Mouse (Mus musculus) retina, adult 2 months (tissue): ENCODE results near the gene Ntn5.
"Not testable (repeated sequence)": the region's sequence is repeated elsewhere in the genome, so short reads cannot be mapped to it uniquely, and the experiment has no call there.

ENCODE experiments used
- DNase-seq: peaks from one replicate; pipeline ENCODE4 v3.0.0-alpha.2; 2012; ENCODE audit warnings: low read depth, low spot score

Gene Ntn5

DNA sequence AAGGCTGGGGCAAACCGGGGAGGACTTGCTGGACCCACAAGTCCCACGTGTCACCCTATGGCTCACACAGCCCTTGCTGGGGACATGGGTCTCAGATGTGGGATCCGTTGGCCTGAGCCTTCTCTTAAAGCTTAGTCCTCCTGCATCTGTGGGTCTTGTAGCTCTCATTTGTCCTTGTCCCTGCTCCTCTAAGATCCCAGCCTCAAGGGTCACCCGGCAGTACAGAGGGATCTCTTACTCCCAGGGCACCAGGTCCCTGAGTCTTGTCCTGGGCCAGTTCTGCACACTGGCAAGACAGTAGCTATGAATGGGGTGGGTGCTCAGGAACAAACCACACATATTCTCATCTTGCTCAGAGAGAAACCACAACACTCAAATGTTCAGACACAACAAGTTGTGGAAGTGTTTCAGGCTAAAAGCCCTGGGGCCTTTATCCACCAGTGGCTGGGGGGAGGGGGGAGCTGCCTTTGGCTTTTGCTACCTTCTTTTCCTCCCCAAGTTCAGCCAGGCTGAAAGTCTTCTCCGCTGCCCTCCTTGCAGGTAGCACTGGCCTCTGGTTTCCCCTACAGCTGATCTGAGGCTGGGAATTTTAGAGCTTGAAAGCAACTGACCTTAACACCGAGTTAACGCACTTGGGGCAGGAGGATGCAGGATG, at the start of gene Ntn5:
Ntn5 (plus strand) TSS at position 627 of the 655 bp plus-strand sequence.
- DNase-seq, result no peak

- DNase-seq, result no peak
Measured at GRCm38 (mm10) chr7:45634946-45635681, 48.7 kb upstream of the Ntn5 start.

GRCm38 (mm10) chr7:45635711-45636688, 47.8 kb upstream of the Ntn5 start:
- DNase-seq, result no peak

DNA sequence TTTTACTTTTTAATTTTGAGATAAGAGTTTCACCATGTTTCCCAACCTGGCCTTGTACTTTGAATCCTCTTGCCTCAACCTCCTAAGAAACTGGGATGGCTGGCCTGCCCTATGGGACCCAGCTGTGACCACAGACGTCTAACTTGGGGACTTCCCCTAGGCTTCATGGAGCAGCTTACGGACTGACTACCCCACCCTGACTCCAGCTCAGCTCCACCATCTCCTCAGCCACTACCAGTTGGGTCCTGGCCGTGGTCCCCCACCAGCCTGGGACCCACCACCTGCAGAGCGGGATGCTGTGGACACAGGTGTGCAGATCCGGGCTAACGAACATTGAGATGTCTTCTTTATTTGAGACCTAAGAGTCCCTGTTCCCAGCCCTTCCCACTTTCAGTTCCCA, 46.1 kb upstream of the Ntn5 start:
- DNase-seq, result no peak

- peak; percentile 93 for DNase-seq
Measured at GRCm38 (mm10) chr7:45638623-45639401, 45.0 kb upstream of the Ntn5 start.

- no peak for DNase-seq
Measured at GRCm38 (mm10) chr7:45639561-45640027, 44.2 kb upstream of the Ntn5 start, which contains the start of gene Mamstr. Mamstr (plus strand) TSS chr7:45639977.

DNA sequence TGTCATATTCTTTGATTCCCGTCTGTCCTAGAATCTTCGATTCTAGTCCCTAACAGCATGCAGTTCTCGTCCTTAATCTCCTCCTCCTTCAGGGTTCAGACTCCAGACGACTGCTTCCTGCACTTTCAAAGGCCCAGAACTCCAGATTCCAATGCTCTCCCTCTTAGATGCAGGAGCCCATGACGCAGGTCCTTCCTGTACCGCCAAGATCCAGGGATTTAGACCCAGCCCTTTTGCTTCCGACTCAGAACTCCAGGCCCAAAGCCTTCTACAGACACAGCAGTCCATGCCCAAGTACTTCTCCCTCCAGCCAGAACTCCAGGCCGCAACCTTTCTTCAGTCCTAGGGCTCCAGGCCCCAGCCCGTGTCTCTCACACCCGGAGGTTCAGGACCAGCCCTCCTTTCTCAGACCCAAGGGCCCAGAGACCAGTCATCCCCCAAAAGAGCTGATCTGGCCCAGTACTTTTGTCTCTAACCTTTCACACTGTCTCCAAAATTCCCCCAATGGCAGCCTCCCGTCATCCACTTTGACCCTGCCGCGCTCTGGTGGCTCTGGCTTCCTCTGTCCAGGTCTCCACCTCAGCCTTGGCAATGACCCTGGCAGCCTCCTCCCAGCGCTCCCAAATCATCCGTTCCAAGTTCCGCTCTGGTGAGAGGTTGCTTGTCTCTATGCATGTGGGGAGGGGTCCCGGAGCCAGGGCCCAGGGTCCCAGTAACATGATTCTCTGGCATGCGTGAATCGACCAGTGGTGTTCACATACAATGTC, 43.4 kb upstream of the Ntn5 start:
- no peak for DNase-seq

DNA sequence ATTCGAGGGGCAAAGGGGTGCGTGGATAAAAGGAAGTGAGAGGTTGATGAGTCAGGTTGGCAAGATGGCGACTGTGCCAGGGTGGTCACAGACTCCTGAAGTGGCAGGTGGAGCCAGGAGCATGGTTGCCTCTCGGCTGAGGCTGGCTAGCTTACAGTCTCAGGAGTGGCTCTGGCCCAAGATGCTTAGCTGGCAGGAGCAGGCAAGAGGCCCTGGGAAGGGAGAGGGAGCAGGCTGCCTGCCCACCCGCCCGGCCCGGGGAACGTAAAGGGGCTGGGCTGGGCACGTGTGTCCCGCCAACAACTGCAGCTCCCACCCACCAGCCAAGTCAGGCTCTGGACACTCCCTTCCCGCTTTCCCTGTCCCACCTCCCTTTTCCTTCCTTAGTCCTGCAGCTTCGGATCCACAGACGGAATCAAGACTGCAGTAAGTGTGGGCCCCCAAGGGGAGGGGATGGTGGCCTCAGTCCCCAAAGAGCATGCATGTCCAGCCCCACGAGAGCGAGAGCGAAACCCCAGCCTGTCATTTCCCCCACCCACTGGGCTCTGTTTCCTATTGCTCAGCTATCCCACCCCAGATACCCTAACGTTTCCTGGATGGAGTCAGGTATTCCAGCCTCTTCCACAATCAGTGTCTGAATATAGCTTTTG, 42.3 kb upstream of the Ntn5 start:
- no peak for DNase-seq

DNA sequence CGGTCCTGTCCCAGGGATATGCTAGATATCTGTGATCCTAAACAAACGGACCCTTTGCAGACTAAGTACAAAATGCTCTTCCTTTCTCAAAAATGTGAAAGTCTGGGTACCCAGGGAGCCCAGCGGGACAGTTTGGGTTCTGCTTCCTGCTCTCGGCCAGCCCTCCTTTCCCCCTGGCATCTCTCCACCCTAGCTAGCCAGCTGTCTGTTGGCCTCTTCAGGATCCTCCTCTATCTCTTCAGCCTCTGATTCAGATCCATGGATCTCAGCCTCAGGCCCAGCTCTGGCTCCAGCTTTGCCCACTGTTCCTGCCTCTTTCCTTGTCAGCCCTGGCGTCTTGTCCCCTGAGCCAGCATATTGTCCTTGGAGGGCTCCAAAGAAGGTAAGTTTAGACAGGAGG, 41.7 kb upstream of the Ntn5 start:
- DNase-seq, result no peak

GRCm38 (mm10) chr7:45642503-45643255, 41.1 kb upstream of the Ntn5 start:
- no peak for DNase-seq

- peak; percentile 78 for DNase-seq
Measured at GRCm38 (mm10) chr7:45643441-45644178, 40.2 kb upstream of the Ntn5 start.

GRCm38 (mm10) chr7:45644183-45644582, 39.6 kb upstream of the Ntn5 start:
- DNase-seq, result peak; percentile 56

GRCm38 (mm10) chr7:45644872-45645590, 38.8 kb upstream of the Ntn5 start:
- no peak for DNase-seq

GRCm38 (mm10) chr7:45645591-45645971, 38.2 kb upstream of the Ntn5 start:
- no peak for DNase-seq

- DNase-seq, result no peak
Measured at GRCm38 (mm10) chr7:45646671-45647070, 37.2 kb upstream of the Ntn5 start.

DNA sequence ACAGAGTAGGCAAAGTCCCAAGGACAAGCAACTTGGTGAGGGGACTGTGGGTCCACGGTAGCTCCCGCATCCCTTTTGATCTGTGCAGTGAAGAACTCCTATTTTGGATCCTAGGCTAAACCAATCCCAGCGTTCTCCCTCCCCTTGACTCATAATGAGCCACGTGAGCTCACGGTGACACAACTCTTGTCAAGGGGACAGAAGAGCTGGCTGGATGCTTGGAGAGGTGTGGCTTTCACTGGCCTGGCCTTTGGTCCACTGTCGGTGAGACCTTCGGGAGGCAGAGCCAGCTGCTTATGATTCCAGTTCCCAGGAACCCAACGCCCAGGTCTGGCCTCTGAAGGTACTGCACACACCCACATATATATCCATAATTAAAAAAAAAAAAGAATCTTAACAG, 34.5 kb upstream of the Ntn5 start:
- DNase-seq, result no peak

DNA sequence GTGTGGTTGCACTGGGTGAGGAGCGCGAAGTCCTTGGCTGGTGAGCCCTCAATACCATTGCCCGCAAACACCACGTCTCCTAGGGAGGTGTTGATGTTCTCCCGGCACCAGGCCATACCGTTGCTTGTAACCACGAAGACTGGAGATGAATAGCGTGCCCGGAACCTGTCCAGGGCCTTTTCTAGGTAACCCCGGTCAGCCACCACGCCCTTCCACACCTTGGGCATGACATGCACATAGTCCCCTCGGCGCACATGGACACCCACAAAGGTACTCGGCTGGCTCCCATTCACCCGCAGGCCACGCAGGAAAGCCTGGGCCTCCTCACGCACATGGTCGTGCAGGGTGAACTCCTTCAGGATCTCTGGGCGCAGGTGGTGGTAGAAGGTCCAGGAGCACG, 33.3 kb upstream of the Ntn5 start:
- DNase-seq, result not testable (repeated sequence)
